Mouse (Mus musculus) MEL (cell line): ENCODE measurements at regions not wholly inside any gene's neighbourhood (a gene's known extent, or its start where the extent isn't known, plus 50 kb on each side); places are given as distances from the start of the nearest gene placed in this dataset.
"Not testable (repeated sequence)": the region's sequence is repeated elsewhere in the genome, so short reads cannot be mapped to it uniquely, and the experiment has no call there.

Experiments used
- CTCF ChIP-seq, 3 experiments: IDR thresholded peaks in 2 of 3; conservative IDR thresholded peaks in 1 of 3; 2 replicates each; pipeline ENCODE4 v1.5.1; 2011 to 2012; ENCODE audit warnings: low read length in 3 of 3, low read depth in 2 of 3, mild to moderate bottlenecking in 2 of 3, improper control_type of control experiment in 1 of 3, inconsistent platforms in 1 of 3, mixed read lengths in 1 of 3, moderate library complexity in 1 of 3; ENCODE audit not compliant: control insufficient read depth in 1 of 3, insufficient read depth in 1 of 3, poor library complexity in 1 of 3, severe bottlenecking in 1 of 3
- GATA1 ChIP-seq: IDR thresholded peaks from 2 replicates; pipeline ENCODE4 v1.6.1; 2011; ENCODE audit warnings: low read depth, low read length, improper control_type of control experiment
- USF1 ChIP-seq: IDR thresholded peaks from 2 replicates; pipeline ENCODE4 v1.6.1; 2014; ENCODE audit warnings: low read depth, mild to moderate bottlenecking, inconsistent platforms, low read length, improper control_type of control experiment, moderate library complexity
- ZKSCAN1 ChIP-seq: IDR thresholded peaks from 2 replicates; pipeline ENCODE4 v1.6.1; 2012; ENCODE audit warnings: low read depth, mild to moderate bottlenecking, inconsistent platforms, low read length, improper control_type of control experiment, moderate library complexity

GRCm38 (mm10) chrX:50572191-50573095 is 144.1 kb upstream of the Olfr1324 start:
- TF ChIP-seq CTCF (IDR thresholded peaks at IDR 0.05 in 2 of 3, conservative IDR thresholded peaks at IDR 0.05 in 1 of 3; ENCODE audit: control insufficient read depth in 1 of 3, insufficient read depth in 1 of 3, low read depth in 2 of 3, low read length in 3 of 3, poor library complexity in 1 of 3, severe bottlenecking in 1 of 3); ZKSCAN1; GATA1; USF1: not testable (repeated sequence)
